Mouse (Mus musculus) brain, embryonic 14.5 days (tissue): ENCODE data around the gene Osbpl5.
"Not testable (repeated sequence)": the region's sequence is repeated elsewhere in the genome, so short reads cannot be mapped to it uniquely, and the experiment has no call there.

ENCODE experiments used
- CTCF ChIP-seq: fragments of 200-500 bp; IDR thresholded peaks from 2 replicates; pipeline ENCODE4 v1.5.1; 2012; ENCODE audit warnings: inconsistent platforms, mild to moderate bottlenecking, moderate library complexity, borderline replicate concordance; ENCODE audit not compliant: insufficient read depth, insufficient read length; ENCODE audit errors: extremely low read depth
- POLR2A ChIP-seq: fragments of 200-500 bp; IDR thresholded peaks from 2 replicates; pipeline ENCODE4 v1.6.1; 2012; ENCODE audit warnings: mild to moderate bottlenecking, inconsistent platforms, borderline replicate concordance; ENCODE audit not compliant: poor library complexity, insufficient read depth, insufficient read length, severe bottlenecking; ENCODE audit errors: extremely low read depth

DNA sequence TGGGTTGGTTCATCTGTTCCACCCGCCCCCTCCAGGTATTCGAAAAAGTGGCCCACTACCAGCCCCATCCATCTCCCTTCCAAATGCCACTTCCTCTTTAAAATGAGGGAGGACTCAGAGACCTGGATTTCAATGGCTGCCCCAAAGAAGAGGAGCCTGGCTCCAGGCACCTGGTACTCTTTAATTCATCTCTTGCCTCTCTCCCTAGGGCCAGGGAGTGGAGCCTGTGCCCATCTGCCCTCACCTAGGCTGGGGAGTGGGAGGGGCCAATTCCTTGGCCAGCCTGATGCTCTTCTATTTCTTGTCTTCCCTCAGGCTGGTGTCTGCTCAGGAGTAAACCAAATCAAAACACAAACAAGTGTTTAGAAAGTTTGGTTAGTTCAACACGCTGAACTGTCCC is 70.1 kb downstream of the Osbpl5 start:
- not testable (repeated sequence) for TF ChIP-seq CTCF, POLR2A
